Mouse (Mus musculus): ENCODE data around the gene Pm20d1.
A peak's percentile ranks its signal among the peaks of the same experiment; 100 is the strongest.

Pm20d1 gene

DNA sequence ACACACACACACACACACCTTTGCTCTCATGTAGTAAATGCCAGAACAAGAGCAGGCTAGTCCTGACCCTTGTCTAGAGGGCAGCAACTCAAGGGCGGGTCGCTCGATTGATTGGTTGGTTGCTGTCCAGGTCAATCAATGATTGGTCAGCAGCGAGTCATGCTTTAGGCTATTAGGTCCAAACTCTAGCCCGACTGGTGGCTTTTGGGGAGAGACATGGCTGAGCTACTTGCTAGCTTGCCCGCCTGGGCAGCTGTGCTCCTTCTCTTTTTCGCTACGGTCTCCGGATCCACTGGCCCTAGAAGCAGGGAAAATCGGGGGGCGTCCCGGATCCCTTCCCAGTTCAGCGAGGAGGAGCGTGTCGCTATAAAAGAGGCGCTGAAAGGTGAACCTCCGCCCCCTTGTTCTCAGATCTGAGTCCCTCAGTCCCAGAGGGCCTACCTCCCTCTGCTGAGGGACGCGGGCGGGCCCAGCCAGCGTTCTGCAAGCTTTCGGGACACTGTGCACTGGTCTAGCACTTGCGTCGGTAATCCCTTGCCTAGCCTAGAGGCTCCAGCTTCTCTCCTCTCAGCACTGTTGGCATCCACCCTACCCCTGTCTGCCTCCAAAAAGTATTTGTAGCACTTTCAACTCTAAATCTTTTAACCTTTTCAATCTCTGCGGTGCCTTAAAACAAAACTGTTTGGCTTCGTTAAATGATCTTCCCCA, at the start of gene Pm20d1:
Pm20d1 (plus strand) TSS at position 180 of the 708 bp plus-strand sequence.
- DNase-seq (ENCODE audit: low spot score in 2 of 2): no peak

DNA sequence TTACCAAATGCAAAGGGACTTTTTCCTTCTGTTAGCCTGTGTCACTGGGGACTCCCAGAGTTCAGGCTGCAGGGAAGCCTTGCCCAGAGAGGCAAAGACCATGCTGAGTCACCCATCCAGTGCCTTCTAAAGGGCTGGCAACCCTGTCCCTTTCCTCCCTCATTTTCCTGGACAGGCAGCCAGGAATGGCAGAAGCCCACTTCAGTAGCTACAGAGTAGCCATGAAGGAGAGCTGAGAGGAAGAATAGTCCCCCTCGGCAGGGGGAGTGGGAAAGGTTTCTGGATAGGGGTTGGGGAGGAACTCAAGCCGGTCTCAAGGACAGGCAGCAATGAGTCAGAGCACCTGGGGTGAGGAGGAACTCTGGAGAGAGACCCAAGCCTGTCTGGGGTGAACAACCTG, 49.4 kb upstream of the Pm20d1 start:
- DNase-seq (ENCODE audit: low spot score in 2 of 2): no peak

DNA sequence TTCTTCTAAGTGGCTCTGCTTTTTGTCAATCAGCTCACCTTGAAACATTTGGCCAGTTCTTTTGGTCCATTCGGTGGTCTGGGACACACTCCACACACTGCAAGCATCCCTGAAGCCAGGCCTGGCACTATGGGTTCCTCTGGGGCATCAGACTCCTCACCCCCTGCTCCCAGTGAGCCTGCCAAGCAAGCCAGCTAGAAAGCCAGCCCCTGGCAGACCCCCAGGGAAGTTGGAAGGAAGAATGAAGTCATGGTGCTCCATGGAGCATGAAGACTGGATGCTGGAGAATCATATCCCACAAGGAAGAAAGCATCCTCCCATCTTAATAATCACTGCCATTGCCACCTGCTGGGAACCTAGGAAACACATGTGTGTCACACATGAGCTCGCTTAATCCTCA, 48.5 kb upstream of the Pm20d1 start:
- no peak for DNase-seq (ENCODE audit: low spot score in 2 of 2)

DNA sequence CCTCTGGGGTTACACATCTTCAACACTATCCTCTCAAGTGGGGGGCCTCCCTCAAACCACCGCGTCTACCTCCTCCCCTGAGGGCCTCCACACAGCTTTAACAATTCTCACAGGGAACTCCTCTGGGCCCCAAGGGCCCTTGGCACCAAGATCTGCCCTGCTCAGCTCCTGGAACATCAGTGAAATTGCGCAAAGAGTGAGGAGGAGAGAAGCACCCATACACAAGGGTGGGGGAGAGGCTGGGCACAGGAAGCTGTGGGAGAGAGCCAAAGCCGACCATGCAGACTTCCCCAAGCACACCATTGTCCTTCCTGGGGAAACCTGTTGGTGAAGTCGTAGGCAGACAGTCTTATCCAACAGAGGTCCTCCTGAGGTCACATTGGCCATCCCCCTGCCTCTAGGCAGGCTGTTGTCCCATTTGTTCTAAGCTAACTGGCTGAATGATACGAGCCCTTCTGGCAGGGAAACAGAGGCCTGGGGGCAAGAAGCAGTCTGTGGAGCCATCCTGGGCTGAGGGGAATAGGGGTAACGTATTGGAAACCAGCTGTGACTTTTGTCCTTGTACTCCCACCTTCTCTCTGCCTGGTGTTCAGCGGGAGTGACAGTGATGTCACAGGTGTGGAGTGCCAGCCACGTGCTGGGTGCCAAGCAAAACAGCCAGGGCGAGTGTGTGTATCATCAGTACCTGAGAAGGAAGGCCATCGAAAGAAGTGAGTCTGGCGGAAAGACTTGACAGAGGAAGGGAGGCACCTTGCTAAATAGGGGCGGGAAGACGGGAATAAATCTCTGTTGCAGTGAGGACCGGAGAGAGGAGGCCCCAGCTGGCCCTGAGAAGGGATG, 47.3 kb upstream of the Pm20d1 start:
- no peak for DNase-seq (ENCODE audit: low spot score in 2 of 2)

DNA sequence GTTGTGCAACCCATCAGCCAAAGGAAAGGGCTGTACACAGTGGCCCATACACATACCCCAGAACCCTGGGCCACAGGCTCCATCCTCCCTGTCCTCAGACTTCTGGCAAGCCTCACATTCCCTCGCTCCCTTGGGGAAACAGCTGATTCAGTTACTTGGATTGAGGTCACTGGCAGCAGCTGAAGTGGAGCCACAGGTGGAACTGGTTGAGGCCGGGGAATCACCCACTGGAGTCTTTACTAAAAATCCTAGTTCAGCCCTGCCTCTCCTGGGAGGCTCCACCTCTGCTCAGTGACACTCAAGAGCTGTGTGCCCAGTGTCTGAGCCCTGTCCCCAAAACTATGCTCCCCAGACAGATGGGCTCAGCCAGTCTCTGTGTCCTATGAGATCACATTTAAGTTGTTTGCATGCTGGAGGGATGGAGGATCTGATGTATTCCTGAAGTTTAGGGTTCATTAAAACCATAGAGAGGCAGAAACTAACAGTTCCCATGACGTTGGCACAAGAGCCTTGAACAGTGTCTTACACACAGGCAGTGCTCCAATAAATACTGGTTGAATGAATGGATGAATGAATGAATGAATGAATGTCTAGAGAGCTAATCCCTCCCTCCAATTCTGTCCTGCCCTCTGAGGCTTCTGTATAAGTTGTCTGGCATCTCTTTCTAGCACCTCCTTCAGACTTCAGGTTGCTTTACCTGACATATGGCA, 45.8 kb upstream of the Pm20d1 start:
- DNase-seq (ENCODE audit: low spot score in 2 of 2): no peak

DNA sequence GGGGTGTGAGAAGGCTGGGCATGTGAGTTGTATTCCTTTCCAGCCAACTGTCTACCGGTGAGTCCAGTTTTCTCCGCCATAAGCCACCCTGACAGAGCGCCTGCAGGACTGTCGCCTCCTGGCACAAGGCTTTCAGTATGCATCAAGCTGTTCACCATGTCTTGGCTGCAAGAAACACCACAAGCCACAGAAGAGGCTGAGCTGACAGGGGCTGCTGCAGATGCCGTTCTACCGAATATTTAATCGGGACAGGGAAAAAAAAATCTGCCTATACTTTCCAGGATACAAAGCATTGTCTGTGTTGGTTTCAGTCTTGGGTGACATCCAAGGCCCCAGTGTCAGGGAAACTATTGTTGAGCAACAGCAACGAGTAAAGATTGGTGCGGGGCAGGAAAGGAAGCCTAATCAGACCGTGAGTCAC, 45.3 kb upstream of the Pm20d1 start:
- DNase-seq (ENCODE audit: low spot score in 2 of 2): no peak

DNA sequence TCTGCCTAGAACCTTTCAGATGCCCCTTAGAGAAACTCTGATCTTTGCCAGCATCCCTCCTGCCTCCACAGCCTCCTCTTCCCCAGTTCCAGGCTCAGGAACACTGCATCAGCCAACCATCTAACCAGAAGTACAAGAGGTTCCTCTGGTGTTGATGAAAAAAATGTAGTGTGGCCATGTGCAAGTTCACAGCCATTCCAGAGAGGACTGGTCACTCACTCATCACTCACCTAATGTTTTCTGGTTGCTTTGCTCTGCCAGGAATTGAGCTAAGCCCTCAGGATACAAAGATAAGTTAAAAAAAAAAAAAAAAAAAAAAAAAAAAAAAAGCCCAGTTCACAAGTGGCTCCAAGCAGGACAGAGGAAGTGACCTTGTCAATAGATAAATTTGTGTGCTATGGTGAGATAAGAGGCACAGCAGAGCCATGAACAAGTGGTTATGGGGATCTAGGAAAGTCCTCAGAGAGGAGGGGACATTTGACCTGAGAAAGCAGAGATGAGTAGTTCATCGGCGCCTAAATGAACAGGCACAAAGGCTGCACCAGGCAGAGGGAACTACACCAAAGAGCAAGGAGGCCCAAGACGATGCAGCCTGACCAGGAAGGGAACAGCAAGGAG, 42.9 kb upstream of the Pm20d1 start:
- no peak for DNase-seq (ENCODE audit: low spot score in 2 of 2)

DNA sequence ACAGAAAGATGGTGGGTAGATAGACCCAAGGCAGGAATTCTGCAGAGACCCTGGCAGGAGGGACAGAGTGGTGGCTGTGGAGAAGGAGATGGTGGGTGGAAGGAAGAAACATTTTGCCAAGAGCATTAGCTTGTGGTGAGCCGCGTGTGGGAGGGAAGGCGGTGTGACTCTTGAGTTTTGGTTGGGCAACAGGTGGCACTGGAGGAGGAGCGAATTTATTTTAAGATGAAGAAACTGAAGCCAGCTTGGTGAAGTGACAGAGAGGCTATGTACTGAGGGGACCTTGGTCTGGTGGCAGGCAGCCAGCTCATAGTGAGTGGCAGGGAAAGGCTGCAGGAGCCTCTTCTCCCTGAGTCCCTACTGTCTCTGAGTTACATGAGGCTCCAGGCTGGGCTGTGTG, 42.3 kb upstream of the Pm20d1 start:
- no peak for DNase-seq (ENCODE audit: low spot score in 2 of 2)

DNA sequence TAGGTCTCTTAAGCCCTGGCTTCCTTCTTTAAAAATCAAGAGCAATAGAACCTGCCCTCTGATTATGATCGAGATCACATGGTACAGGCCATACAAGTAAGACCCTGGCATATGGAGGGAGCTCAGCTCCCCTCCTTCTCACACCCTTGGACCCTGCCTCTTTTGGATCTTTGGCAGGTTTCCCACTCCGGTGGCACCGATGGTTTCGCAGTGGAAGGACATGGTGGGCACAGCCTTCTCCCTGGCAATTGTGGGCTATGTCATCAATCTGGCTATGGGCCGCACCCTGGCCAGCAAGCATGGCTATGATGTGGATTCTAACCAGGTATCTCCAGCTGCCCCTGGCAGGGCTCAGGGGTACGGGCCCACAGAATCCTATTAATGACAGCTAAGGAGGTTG, 40.0 kb upstream of the Pm20d1 start:
- DNase-seq (ENCODE audit: low spot score in 2 of 2): no peak

DNA sequence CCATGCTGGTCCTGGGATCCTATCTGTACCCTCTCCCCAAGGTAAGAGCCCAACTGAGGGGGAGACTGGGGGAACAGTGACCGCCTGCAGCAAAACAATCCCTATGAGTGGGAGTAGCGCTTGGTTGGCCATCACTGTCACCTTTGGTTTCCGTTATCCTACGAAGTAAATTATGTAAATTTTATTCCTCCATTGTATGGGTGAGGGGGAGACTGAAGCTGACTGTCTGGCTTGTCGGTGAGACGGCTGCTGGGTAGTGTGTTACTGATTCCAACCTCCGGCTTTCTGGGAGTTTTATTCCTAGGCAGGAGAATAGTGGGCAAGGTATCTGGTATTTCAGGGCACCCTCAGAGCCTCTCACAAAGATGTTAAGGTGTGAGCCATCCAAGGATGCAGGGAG, 38.4 kb upstream of the Pm20d1 start:
- DNase-seq (ENCODE audit: low spot score in 2 of 2): no peak

DNA sequence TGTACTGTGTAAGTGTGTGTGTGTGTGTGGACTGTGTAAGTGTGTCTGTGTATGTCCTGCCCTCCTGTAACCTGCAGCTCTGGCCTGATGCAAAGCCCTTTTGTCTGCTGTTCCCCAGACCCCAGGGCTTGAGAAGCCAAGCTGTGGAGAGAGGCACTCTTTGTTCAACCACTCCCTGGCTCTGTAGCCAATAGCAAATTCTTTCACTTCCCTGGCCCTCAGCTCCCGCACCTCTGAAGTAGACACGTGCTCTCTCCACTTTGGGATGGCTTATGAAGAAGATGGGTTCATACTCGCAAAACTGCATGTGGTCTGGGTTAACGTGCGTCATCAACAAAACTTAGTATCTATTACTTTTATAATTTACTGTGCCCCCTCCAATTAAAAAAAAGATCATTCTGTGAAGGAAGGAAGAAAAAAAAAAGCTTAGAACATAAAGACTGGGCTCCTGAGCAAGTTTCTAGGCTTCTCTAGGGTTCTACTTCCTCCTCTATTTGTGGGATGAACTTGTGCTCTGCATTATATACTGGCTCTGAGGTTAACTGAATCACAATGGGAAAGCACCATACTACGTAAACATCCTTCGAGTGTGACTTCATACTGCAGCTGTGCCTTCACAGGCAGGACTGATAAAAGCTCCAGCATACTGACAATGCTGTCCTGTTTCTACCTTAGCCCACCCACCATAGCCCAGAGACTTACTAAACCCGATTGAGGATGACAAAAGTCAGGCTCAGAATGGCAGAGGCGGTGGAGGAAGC, 37.3 kb upstream of the Pm20d1 start:
- no peak for DNase-seq (ENCODE audit: low spot score in 2 of 2)

DNA sequence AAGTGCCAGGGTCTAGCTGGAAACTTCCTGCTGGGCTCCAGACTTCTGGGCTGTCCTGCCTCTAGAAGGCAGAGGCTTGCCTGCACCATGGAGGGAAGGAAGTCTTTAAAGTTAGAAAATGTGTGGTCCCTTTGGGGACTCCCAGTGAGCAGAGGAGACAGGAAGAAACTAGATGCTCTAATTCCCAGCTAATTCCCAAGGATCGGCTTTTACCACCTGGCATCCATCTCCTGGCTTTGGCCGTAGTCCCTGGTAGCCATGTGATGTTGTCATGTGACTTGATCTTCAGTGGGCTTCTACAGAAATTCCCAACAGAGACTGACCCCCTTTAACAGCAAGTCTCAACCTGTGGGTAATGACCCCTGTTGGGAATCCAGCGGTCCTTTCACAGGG, 36.8 kb upstream of the Pm20d1 start:
- DNase-seq (ENCODE audit: low spot score in 2 of 2): no peak

DNA sequence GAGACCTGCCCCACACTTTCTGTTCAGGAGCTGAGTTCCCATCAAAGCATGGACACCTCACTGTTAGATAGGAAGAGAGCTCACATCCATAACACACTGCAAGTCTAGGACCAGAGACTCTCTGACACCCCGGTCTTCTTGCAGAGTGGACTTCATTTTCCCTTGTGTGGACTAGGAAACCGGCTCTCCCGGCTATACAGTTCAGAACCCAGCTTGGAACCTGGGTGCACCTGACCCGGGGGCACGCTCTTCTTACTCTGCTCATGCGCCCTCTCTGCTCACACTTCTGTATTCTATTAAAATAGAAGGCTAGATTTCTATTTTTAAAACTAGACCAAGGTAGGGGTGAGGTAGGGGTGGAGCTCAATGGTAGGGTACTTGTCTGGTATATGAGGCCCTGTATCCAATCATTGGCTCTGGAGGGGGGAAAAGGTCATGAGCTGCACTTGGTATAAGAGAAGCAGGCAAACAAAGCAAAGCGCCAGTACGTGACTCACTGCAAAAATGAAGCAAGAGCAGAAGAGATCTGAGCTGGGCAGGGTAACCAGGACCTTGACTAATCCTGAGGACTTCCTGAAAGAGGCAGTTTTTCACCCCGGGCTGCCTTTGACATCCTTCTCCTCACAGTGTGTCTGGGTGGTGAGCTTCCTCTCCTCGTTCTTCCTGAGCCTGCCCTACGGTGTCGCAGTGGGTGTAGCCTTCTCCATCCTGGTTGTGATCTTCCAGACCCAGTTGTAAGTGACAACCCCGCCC, 35.9 kb upstream of the Pm20d1 start:
- DNase-seq (ENCODE audit: low spot score in 2 of 2): no peak

DNA sequence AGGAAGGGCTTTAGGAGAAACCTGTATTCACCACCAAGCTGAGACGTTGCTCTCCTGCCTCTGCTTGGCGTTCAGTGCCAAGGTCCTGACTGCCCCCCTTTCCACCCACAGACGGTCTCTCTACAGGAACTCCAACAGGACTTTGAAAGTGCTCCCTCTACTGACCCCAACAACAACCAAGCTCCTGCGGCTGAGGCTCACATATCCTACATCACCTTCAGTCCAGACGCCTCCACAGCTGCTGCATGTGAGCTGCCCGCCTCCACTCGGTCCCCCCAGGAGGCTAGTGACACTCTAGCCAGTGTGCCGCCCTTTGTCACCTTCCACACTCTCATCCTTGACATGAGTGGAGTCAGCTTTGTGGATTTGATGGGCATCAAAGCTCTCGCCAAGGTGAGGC, 33.5 kb upstream of the Pm20d1 start:
- no peak for DNase-seq (ENCODE audit: low spot score in 2 of 2)

DNA sequence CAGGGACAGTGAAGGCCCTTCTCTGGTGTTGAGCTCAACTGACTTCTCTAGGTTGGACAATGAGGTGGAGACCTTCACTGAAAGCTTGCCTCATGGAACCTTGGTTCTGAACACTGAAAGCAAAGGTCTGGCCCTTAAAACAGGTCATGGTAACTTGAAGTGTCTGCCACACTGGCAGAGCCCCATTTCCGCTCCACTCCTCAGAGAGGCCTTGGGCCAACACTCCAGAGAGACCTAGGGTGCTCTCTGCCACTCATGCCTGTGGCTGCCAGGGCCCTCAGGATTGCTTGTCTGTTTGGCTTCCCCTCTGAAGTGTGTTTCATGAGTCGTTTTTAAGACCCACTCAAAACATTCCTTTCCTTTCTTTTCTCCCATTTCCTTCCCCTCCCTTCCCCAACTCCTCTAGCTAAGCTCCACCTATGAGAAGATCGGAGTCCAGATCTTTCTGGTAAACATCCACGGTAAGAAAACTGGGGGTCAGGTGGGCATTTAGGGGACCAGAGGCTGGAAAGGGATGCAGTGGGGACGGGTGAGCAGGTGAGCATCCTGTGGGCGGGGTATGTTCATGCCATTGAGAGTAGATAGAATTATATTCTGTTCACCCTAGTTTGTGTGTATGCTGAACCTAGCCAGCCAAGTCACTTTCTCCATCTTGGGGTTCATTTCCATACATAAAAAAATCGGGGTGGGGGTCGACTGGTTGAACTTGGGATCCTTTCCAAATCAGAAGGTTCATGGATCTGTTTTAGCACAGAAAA, 32.4 kb upstream of the Pm20d1 start:
- no peak for DNase-seq (ENCODE audit: low spot score in 2 of 2)

DNA sequence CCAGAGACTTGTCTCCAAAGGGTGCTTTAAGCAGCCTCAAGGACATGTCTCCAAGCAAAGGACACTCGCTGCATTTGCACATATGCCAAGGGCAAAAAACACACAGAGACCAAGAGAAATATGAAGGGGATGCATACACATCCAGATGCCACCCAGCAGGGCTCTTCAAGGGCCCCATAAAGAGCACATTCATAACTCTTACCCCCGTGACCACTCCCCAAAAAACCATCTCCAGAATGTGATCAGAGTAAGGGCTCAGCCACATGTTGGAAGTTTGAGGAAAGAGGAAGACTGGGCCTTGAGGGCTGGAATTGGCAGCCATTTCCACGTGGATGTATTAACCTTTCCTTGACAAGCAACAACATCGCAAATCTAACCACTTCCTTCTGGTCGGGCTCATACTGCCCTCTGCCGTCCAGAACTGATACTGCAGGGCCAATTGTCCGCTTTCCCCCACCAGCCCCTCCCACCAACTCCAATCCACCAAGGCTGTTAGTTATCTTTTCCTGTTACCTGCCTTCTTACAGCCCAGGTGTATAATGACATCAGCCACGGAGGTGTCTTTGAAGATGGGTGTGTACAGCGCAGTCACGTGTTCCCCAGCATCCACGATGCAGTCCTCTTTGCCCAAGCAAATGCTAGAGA, 31.7 kb upstream of the Pm20d1 start:
- peak; percentile 47 to 72 for DNase-seq (ENCODE audit: low spot score in 2 of 2)

DNA sequence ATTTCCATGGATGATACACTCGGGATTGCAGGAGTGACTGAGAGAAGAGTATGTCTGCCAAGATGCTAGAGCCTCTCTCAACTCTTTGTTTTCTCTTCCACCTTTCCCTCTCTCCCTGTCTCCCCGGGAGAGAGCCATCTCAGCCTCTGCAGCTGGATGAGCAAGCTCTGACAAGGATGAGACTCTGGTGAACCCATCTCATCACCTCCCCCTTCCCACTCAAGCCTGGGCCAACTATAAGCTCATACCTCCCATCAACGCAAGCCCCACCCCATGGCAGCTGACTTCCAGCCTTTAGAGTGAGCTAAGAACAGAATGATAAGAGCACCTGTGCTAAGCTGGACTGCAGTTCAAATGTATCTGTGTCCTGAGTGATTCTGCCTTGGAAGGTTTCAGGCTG, 27.9 kb upstream of the Pm20d1 start:
- no peak for DNase-seq (ENCODE audit: low spot score in 2 of 2)

DNA sequence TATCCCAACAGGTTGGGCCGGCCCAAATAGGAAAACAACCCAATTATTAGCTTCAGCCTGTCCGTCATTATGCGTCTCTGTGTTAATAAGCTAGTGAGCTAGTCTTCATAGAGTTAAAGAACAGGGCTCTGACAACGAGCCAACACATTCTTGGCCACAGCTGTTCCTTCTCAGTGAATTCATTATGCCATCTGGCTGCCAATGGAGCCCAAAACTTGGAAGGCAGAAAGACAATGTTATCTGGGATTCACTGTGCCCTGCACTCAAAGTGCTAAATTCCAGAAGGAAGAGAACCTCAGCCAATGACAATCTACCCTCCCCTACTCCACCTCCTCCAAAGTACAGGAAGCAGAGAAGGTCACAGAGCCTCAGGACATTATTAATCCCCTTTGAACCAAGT, 26.5 kb upstream of the Pm20d1 start:
- DNase-seq (ENCODE audit: low spot score in 2 of 2): no peak

DNA sequence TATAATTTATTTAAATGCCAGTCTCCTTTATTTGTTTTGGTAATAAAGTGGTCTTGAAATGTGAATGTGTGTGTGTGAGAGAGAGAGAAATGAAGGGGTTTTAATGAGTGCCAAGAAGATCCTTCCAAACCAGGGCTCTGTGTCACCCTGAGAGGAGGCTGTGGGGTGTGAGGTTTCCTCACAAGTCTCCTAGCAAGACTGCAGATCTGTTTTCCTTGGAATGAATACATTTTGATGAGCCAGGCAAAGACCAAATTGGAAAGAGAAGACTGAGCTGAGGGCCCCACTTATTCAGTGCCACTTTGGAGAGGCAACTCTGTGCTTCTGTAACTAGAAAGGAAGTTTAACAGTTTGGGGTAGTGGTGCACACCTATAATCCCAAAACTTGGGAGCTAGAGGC, 25.7 kb upstream of the Pm20d1 start:
- DNase-seq (ENCODE audit: low spot score in 2 of 2): no peak

DNA sequence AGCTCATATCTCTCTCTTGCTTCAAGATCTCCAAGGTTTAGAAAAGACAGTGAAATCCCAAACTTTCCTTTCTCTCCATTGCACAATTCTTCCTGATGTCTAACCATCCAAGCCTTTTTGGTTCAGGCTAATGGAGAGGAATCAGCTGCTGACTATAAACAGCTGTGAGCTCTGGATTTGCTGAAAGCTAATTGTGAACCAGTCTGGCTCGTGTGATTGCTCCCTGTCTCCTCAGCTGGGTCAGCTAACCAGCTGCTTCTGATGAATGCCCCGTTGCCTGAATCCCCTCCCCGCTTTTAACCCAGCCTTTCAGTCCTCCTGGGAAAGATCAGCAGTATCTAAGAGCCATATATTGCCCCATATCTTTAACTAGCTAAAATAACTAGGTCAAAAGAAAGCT, 2.6 kb upstream of the Pm20d1 start:
- no peak for DNase-seq (ENCODE audit: low spot score in 2 of 2)
